Mouse (Mus musculus) MEL (cell line): ENCODE measurements around the gene Wdr3. TPM values are rescaled to one million over a fixed set of nuclear protein-coding genes. Genes with fewer than 3 reads are reported as not detected.

Source experiments
- polyA plus RNA-seq, 2 experiments: library from polyadenylated mRNA; stranded (reverse) in 1 of 2; unstranded in 1 of 2; fragments of >175 nt in 1 of 2; fragments of >200 nt in 1 of 2; gene quantifications; 2 replicates each; pipeline versions ENCODE4 v1.2.1 to v1.2.4; 2012; ENCODE audit warnings: low replicate concordance in 2 of 2, low read depth in 1 of 2; ENCODE audit not compliant: insufficient read length in 2 of 2, insufficient read depth in 1 of 2, missing spikeins in 1 of 2
- total RNA-seq: library from RNA; depleted of rRNA; stranded (reverse); fragments of 300-350 nt; gene quantifications from 2 replicates; pipeline ENCODE4 v1.2.3, GENCODE M21; 2012; rRNA removed

Wdr3 gene
- total and polyA plus RNA-seq, 3 experiments = 76.5 to 160 (median 123) TPM

Other genes with a start within 250 kb of the Wdr3 start
- 16.7 and 17.3 TPM in 2 replicates for gene Gdap2, start within 50 bp of the Wdr3 start, total RNA-seq
- gene Gdap2, start within 50 bp of the Wdr3 start, polyA plus RNA-seq = 10 to 100 TPM in 1 of 2 experiments, not detected in 1; 14.6 TPM